18 mouse cellular contexts compared by ENCODE assay signal in genomic region chr1:131211655-131212054, GRCm38 (mm10). TPM values are rescaled to one million over a fixed set of nuclear protein-coding genes. Genes with fewer than 3 reads are reported as not detected.
DNase-seq lines count a peak whose midpoint lies in the region; ATAC-seq and TF ChIP-seq lines count a peak whose summit lies in the region.
"Had no signal": no experiment of that assay in that cellular context is flagged by ENCODE, and none has a peak within 500 bp of the region (broad histone marks: within the 10 kb centered on the region; RNA-seq: fewer than 3 reads in every experiment).

No protein-coding gene starts in this region.

- peak; percentile 72 for DNase-seq in liver, adult 2 months (ENCODE audit: extremely low read depth, low read depth, low spot score)
- no peak for DNase-seq in liver, embryonic 11.5 days (ENCODE audit: low spot score)
- DNase-seq in liver, postnatal 0 days = no peak
- DNase-seq in liver = no peak
- DNase-seq: adrenal gland, adult 2 months; adrenal gland, adult 8-10 months; adrenal gland, postnatal 10 days; adrenal gland, postnatal 14 days; adrenal gland, postnatal 25 days; adrenal gland, postnatal 36 days; B cell, adult 2 months; cerebellum, adult 11 months; cerebellum, adult 11-12 months; cerebellum, adult 18-20 months had no signal

- no peak overlapping the region for H3K4me2 ChIP-seq in liver, embryonic 11.5 days
- H3K4me2 ChIP-seq in liver, postnatal 0 days (ENCODE audit: low read depth, low read length) = peak overlapping the region; percentile 50

- no peak overlapping the region for H3K27ac ChIP-seq in liver, adult 2 months (replicated peaks; ENCODE audit: insufficient read depth, low read depth, low read length)
- H3K27ac ChIP-seq in liver, embryonic 11.5 days (ENCODE audit: low read depth, low read length) = no peak overlapping the region
- no peak overlapping the region for H3K27ac ChIP-seq in liver, postnatal 0 days (ENCODE audit: low read depth)

- no peak for TF ChIP-seq CTCF in liver, adult 2 months (IDR thresholded peaks at IDR 0.05; ENCODE audit: low read depth, low read length)
- TF ChIP-seq CTCF in liver, postnatal 0 days (IDR thresholded peaks at IDR 0.05; ENCODE audit: low read depth) = no peak

- no peaks in the 10 kb centered on the region for H3K9me3 ChIP-seq in liver, embryonic 11.5 days (ENCODE audit: control insufficient read depth, low read length)
- H3K9me3 ChIP-seq in liver, postnatal 0 days (ENCODE audit: low read length) = no peaks in the 10 kb centered on the region
- H3K9me3 ChIP-seq: G1E had no signal

- no peaks in the 10 kb centered on the region for H3K27me3 ChIP-seq in liver, adult 2 months (ENCODE audit: control insufficient read depth, insufficient read depth, low read length)
- no peaks in the 10 kb centered on the region for H3K27me3 ChIP-seq in liver, embryonic 11.5 days (replicated peaks; ENCODE audit: control insufficient read depth, insufficient read depth, low read length)
- H3K27me3 ChIP-seq in liver, postnatal 0 days (ENCODE audit: insufficient read depth, low read length) = no peaks in the 10 kb centered on the region
- H3K27me3 ChIP-seq: Patski had no signal

- H3K79me2 ChIP-seq in liver, adult 2 months (ENCODE audit: control insufficient read depth, insufficient read depth, low read length) = no peaks in the 10 kb centered on the region

- no peaks in the 10 kb centered on the region for H3K36me3 ChIP-seq in liver, adult 2 months (ENCODE audit: control insufficient read depth, insufficient read depth, low read length)
- H3K36me3 ChIP-seq in liver, embryonic 11.5 days (ENCODE audit: control insufficient read depth, insufficient read depth, low read length) = no peaks in the 10 kb centered on the region
- H3K36me3 ChIP-seq in liver, postnatal 0 days (replicated peaks; ENCODE audit: insufficient read depth, low read length) = no peaks in the 10 kb centered on the region
- H3K36me3 ChIP-seq: G1E had no signal

- H3K9ac ChIP-seq in liver, adult 2 months (ENCODE audit: low read depth, low read length) = no peak overlapping the region
- H3K9ac ChIP-seq in liver, embryonic 11.5 days (ENCODE audit: low read depth, low read length) = no peak overlapping the region
- H3K9ac ChIP-seq in liver, postnatal 0 days (replicated peaks) = peak overlapping the region; percentile 46; the same call in 1 of the 2 replicates

- TF ChIP-seq POLR2A in liver, adult 2 months (IDR thresholded peaks at IDR 0.05; ENCODE audit: extremely low read depth, insufficient read depth, low read length) = no peak

- ATAC-seq in liver, embryonic 11.5 days (replicated peaks; ENCODE audit: low FRiP score) = no peak
- ATAC-seq in liver, postnatal 0 days = peak; percentile 61; the same call in 1 of the 2 replicates
- ATAC-seq: activated CD4-positive, CD25-positive, alpha-beta regulatory T cell, adult 4 months; CD4-positive, CD25-positive, alpha-beta regulatory T cell, adult 4 months; Patski had no signal

- TF ChIP-seq EP300 in liver, postnatal 0 days (IDR thresholded peaks at IDR 0.05; ENCODE audit: low read depth) = no peak

- peaks cover 12% of the 10 kb centered on the region for H3K4me1 ChIP-seq in liver, adult 2 months (ENCODE audit: control insufficient read depth, insufficient read depth, low read length)
- no peaks in the 10 kb centered on the region for H3K4me1 ChIP-seq in liver, embryonic 11.5 days (replicated peaks; ENCODE audit: control insufficient read depth, insufficient read depth, low read length)
- no peaks in the 10 kb centered on the region for H3K4me1 ChIP-seq in liver, postnatal 0 days (ENCODE audit: insufficient read depth)

- WGBS in liver, adult 2 months = 35% methylated on average over 1 of the region's 1 CpGs
- 79% methylated on average over 1 of the region's 1 CpGs for WGBS in liver, embryonic 11.5 days
- 59% methylated on average over 1 of the region's 1 CpGs for WGBS in liver, postnatal 0 days (ENCODE audit: insufficient replicate concordance)

- no peak overlapping the region for H3K4me3 ChIP-seq in liver, adult 2 months (ENCODE audit: insufficient read depth, low read depth, low read length)
- H3K4me3 ChIP-seq in liver, embryonic 11.5 days (ENCODE audit: low read depth, low read length) = no peak overlapping the region
- H3K4me3 ChIP-seq in liver, postnatal 0 days (ENCODE audit: low read depth, low read length) = no peak overlapping the region

RNA-seq across cellular contexts. Expression of gene Rassf5, which starts 33.4 kb away (rescaled TPM):
- total RNA-seq in liver, adult 2 months (2014; rRNA removed) = 3.4 and 5.6 TPM in 2 replicates
- 6.1 and 8.4 TPM in 2 replicates for polyA plus RNA-seq in liver, adult 2 months (2012; rRNA removed)
- 3.7 and 4.1 TPM in 2 replicates for polyA plus RNA-seq in liver, embryonic 11.5 days (2014; fragmentation: Nextera tagmentation; extraction: Ambion mirVana)
- polyA plus RNA-seq in liver, postnatal 0 days (2015; fragmentation: Nextera tagmentation; extraction: Ambion mirVana) = 7.7 and 8.0 TPM in 2 replicates

RNA-seq across cellular contexts. Expression of gene Eif2d, which starts 58.7 kb away (rescaled TPM):
- 20.9 and 25.6 TPM in 2 replicates for total RNA-seq in liver, adult 2 months (2014; rRNA removed)
- 24.0 and 28.9 TPM in 2 replicates for polyA plus RNA-seq in liver, adult 2 months (2012; rRNA removed)
- polyA plus RNA-seq in liver, embryonic 11.5 days (2014; fragmentation: Nextera tagmentation; extraction: Ambion mirVana) = 61.4 and 62.5 TPM in 2 replicates
- polyA plus RNA-seq in liver, postnatal 0 days (2015; fragmentation: Nextera tagmentation; extraction: Ambion mirVana) = 18.2 and 19.0 TPM in 2 replicates
